Mouse (Mus musculus): ENCODE measurements around the gene Platr17. TPM values are rescaled to one million over a fixed set of nuclear protein-coding genes. Genes with fewer than 3 reads are reported as not detected.

Gene Platr17
- total RNA-seq, 1 experiment from 2014 or later: 5.9 TPM

DNA sequence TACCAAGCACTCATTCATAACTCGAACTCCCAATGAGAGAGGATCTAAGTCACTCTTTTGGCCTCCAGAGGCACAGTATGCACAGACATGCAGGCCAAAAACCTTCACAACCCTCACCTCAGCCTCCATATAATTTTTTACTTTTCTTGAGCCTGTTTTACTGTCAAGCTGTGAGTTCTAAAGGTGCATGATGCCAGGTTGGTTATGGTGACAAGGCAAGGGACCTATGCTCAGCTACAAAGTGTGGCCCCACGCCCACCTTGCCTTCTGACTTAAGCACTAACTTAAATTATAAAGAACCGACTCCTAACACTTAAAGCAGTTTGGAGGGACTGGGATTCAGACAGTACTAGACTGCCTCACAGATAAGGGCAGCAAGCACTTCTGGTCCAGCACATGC lies 48.4 kb downstream of the Platr17 start:
- no peak for ATAC-seq (replicated peaks; ENCODE audit: insufficient number of reproducible peaks, low FRiP score, low TSS enrichment, poor library complexity, severe bottlenecking)

DNA sequence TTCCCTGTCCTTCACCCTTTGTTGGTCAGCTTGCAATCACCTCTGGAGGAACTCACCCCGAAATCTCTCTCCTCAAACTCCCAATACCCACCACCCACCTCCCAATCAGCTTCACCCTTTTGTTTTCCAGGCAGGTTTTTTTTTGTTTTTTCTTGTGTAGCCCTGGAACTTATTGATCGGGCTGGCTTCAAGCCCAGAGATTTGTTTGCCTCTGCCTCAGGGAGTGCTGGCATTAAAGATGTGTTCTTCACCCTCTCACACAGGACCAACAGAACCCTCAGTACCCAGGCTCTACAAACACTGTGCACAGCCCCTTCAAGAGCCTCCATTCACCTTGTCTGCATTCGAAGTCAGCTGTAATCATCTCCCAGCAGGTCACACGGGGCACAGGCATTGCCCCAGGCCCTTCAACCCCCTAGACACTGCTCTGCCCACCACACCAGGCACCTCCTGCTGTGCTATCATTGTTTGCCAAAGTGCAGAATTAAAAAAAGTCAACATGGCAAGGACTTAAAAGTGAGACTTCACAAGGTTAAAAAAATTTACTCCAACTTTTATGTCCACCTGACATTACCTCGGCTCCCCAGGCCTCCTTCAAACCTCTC lies 49.1 kb downstream of the Platr17 start:
- no peak for ATAC-seq (replicated peaks; ENCODE audit: insufficient number of reproducible peaks, low FRiP score, low TSS enrichment, poor library complexity, severe bottlenecking)

GRCm38 (mm10) chr17:33954646-33955554 lies 50.0 kb downstream of the Platr17 start:
- no peak; the same call in 1 of the 2 replicates for ATAC-seq (replicated peaks; ENCODE audit: insufficient number of reproducible peaks, low FRiP score, low TSS enrichment, poor library complexity, severe bottlenecking)

DNA sequence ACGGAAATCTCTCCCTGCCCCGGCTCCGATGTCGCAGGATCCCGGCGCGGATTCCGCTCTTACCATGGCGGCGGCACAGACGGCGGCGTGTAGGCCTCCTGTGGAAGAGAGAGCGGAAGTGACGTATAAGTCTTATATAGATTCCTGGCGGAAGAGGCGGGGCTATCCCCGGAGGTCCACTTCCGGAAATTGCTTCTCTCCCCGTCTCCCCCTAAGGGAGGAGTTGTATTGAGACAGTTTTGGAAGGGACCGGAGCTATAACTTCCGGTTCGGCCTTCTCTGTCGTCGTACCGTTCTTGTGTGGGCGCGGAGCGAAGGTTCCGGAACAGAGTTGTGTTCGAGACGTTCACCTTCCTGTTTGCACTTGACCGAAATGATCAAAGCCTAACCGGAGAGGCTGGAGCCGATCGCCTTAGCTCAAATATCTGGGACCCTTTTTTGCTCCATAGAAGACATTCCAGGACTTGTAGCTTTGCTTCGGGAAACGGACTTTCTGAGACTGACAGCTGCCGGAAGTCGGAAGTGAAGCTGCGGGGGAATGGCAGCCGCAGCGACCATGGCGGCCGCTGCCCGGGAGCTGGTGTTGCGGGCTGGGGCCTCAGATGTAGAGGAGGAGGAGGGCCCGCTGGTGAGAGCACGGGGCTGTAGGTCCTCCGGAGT lies 50.8 kb downstream of the Platr17 start, which contains the start of the genes Vps52 and Rps18:
TSS of gene Vps52 (plus strand) at position 258 of the 660 bp plus-strand sequence.
TSS of gene Rps18 (minus strand) at position 447 of the 660 bp plus-strand sequence.
- ATAC-seq (replicated peaks; ENCODE audit: insufficient number of reproducible peaks, low FRiP score, low TSS enrichment, poor library complexity, severe bottlenecking): peak; percentile 89

Other genes with a start within 250 kb of the Platr17 start
- 275 to 423 TPM (median 304 TPM) in 3 replicates for gene Hnrnpm, start 218.3 kb upstream of the Platr17 start, total RNA-seq (2017)
- gene March2, start 186.5 kb upstream of the Platr17 start, total RNA-seq (2017): 55.4 to 90.5 TPM (median 74.7 TPM) in 3 replicates
- gene Rab11b, start 144.6 kb upstream of the Platr17 start, total RNA-seq (2017): 41.4 to 78.7 TPM (median 59.2 TPM) in 3 replicates
- gene Angptl4, start 123.3 kb upstream of the Platr17 start, total RNA-seq (2017): 0.29 to 1.2 TPM in 2 of 3 replicates, not detected in the other
- 8.6 to 12.3 TPM (median 10.3 TPM) in 3 replicates for gene Kank3, start 94.6 kb upstream of the Platr17 start, total RNA-seq (2017)
- gene Rps28, start 80.6 kb upstream of the Platr17 start, total RNA-seq (2017): 887 to 1,482 TPM (median 1,008 TPM) in 3 replicates
- gene Ndufa7, start 80.6 kb upstream of the Platr17 start, total RNA-seq (2017): 107 to 131 TPM (median 117 TPM) in 3 replicates
- 1.1 to 1.5 TPM in 2 of 3 replicates, not detected in the other for gene Cd320, start 62.0 kb upstream of the Platr17 start, total RNA-seq (2017)
- not detected in 3 replicates for gene Gm7029, start 31.3 kb upstream of the Platr17 start, total RNA-seq (2017)
- gene Kifc1, start 14.5 kb upstream of the Platr17 start, total RNA-seq (2017): 0.48 to 4.9 TPM (median 0.96 TPM) in 3 replicates
- 38.2 to 72.8 TPM (median 49.3 TPM) in 3 replicates for gene Daxx, start 4.3 kb downstream of the Platr17 start, total RNA-seq (2017)
- gene Tapbp, start 10.8 kb downstream of the Platr17 start, total RNA-seq (2017): 129 to 172 TPM (median 140 TPM) in 3 replicates
- gene Zbtb22, start 10.8 kb downstream of the Platr17 start, total RNA-seq (2017): 21.8 to 32.2 TPM (median 31.5 TPM) in 3 replicates
- 43.6 to 72.8 TPM (median 71.4 TPM) in 3 replicates for gene Rgl2, start 24.4 kb downstream of the Platr17 start, total RNA-seq (2017)
- gene Pfdn6, start 35.2 kb downstream of the Platr17 start, total RNA-seq (2017): 88.1 to 107 TPM (median 98.7 TPM) in 3 replicates
- gene Wdr46, start 35.5 kb downstream of the Platr17 start, total RNA-seq (2017): 11.1 to 17.8 TPM (median 16.3 TPM) in 3 replicates
- gene B3galt4, start 46.4 kb downstream of the Platr17 start, total RNA-seq (2017): 2.6 to 4.6 TPM (median 3.5 TPM) in 3 replicates
- gene Vps52, start 50.7 kb downstream of the Platr17 start, total RNA-seq (2017): 16.8 to 32.7 TPM (median 25.1 TPM) in 3 replicates
- 765 to 894 TPM (median 817 TPM) in 3 replicates for gene Rps18, start 50.9 kb downstream of the Platr17 start, total RNA-seq (2017)
- gene H2-K1, start 95.2 kb downstream of the Platr17 start, total RNA-seq (2017): 3,712 to 3,894 TPM (median 3,837 TPM) in 3 replicates
- gene Ring1, start 119.5 kb downstream of the Platr17 start, total RNA-seq (2017): 10.9 to 15.5 TPM (median 15.1 TPM) in 3 replicates
- gene H2-Ke6, start 122.9 kb downstream of the Platr17 start, total RNA-seq (2017): 77.7 to 117 TPM (median 111 TPM) in 3 replicates
- gene Slc39a7, start 126.5 kb downstream of the Platr17 start, total RNA-seq (2017): 105 to 116 TPM (median 115 TPM) in 3 replicates
- 34.6 to 41.0 TPM (median 40.7 TPM) in 3 replicates for gene Rxrb, start 126.7 kb downstream of the Platr17 start, total RNA-seq (2017)
- gene Col11a2, start 134.3 kb downstream of the Platr17 start, total RNA-seq (2017): 1.5 to 11.2 TPM (median 4.7 TPM) in 3 replicates
- 7.8 to 18.9 TPM (median 17.6 TPM) in 3 replicates for gene H2-Oa, start 187.2 kb downstream of the Platr17 start, total RNA-seq (2017)
- gene H2-DMa, start 214.4 kb downstream of the Platr17 start, total RNA-seq (2017): 55.9 to 84.5 TPM (median 72.8 TPM) in 3 replicates
- gene Brd2, start 217.5 kb downstream of the Platr17 start, total RNA-seq (2017): 374 to 583 TPM (median 393 TPM) in 3 replicates
- 71.7 to 98.5 TPM (median 90.4 TPM) in 3 replicates for gene H2-DMb2, start 238.2 kb downstream of the Platr17 start, total RNA-seq (2017)
- gene H2-DMb1, start 247.9 kb downstream of the Platr17 start, total RNA-seq (2017): 48.2 to 62.0 TPM (median 61.5 TPM) in 3 replicates